ENCODE assay signal across 8 mouse cellular contexts in the genomic region with DNA sequence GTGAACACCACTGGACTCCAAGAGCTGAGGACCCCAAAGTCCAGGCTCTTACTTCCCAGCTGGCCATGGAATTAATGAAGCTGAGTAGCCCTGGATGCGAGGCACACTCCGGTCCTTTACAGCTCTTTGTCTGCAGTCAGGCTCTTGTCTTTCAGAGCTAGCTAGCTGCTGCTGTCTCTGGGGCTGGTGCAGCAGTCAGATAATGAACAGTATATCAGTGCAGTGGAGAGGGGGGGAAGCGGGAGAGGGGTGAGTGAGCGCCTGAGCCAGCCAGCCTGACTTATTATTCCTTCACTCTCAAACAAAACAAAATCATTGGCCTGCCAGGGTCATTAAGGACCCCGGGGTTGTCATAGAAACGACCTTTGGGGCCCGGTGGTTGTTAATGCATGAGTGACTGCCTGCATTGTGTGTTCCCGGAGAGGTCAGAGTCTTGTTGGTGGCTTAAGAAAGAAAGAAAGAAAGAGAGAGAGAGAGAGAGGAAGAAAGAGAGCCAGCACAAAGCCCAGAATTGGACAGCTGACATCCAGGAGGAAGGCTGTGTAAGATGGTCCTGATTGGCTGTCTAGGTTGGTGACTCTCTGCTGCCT.
A peak's percentile ranks its signal among the peaks of the same experiment; 100 is the strongest.
DNase-seq lines count a peak whose midpoint lies in the region; ATAC-seq and TF ChIP-seq lines count a peak whose summit lies in the region.

No protein-coding gene starts in this region.

- no peak overlapping the region for H3K4me3 ChIP-seq in heart, embryonic 16.5 days (ENCODE audit: low read length)
- H3K4me3 ChIP-seq in bone marrow, adult 2 months (replicated peaks; ENCODE audit: control insufficient read depth, low read depth, low read length), result no peak overlapping the region
- peak overlapping the region; percentile 37 for H3K4me3 ChIP-seq in hindbrain, embryonic 10.5 days
- peak overlapping the region; percentile 3; the same call in 1 of the 2 replicates for H3K4me3 ChIP-seq in midbrain, embryonic 15.5 days

- ATAC-seq in heart, embryonic 16.5 days (replicated peaks; ENCODE audit: extremely low read depth, insufficient read depth, low FRiP score), result peak; percentile 64
- ATAC-seq in midbrain, embryonic 15.5 days (replicated peaks), result peak; percentile 95

- no peak for DNase-seq in heart, adult 9 months (ENCODE audit: low spot score in 2 of 2)
- DNase-seq in hindbrain, embryonic 10.5 days (ENCODE audit: low spot score), result peak; percentile 97
- peak; percentile 30 to 54 for DNase-seq in layer of hippocampus, postnatal 10 days (ENCODE audit: low spot score in 2 of 2)
- no peak for DNase-seq in cerebellum, adult 18-20 months
- DNase-seq in spleen, postnatal 14 days (ENCODE audit: low spot score in 2 of 2), result no peak

- TF ChIP-seq POLR2A in bone marrow, adult 2 months (IDR thresholded peaks at IDR 0.05; ENCODE audit: borderline replicate concordance, control insufficient read depth, low read depth, low read length), result no peak

- H3K4me2 ChIP-seq in heart, embryonic 16.5 days (ENCODE audit: low read depth, low read length), result peak overlapping the region; percentile 48
- H3K4me2 ChIP-seq in midbrain, embryonic 15.5 days, result peak overlapping the region; percentile 37

- peaks cover 22% of the 10 kb centered on the region for H3K4me1 ChIP-seq in heart, embryonic 16.5 days (ENCODE audit: control insufficient read depth, insufficient read depth, low read length)
- peaks cover 2% of the 10 kb centered on the region; the same call in 1 of the 2 replicates for H3K4me1 ChIP-seq in bone marrow, adult 2 months (ENCODE audit: control insufficient read depth, insufficient read depth, low read length)
- H3K4me1 ChIP-seq in hindbrain, embryonic 10.5 days (replicated peaks), result peaks cover 52% of the 10 kb centered on the region
- H3K4me1 ChIP-seq in midbrain, embryonic 15.5 days, result peaks cover 24% of the 10 kb centered on the region

- no peaks in the 10 kb centered on the region for H3K27me3 ChIP-seq in heart, embryonic 16.5 days (ENCODE audit: control insufficient read depth, insufficient read depth, low read length)
- H3K27me3 ChIP-seq in hindbrain, embryonic 10.5 days (ENCODE audit: insufficient read depth, poor library complexity, severe bottlenecking), result no peaks in the 10 kb centered on the region; the same call in 1 of the 2 replicates
- no peaks in the 10 kb centered on the region for H3K27me3 ChIP-seq in midbrain, embryonic 15.5 days (replicated peaks)

- no peaks in the 10 kb centered on the region for H3K36me3 ChIP-seq in heart, embryonic 16.5 days (ENCODE audit: control insufficient read depth, insufficient read depth)
- H3K36me3 ChIP-seq in hindbrain, embryonic 10.5 days, result no peaks in the 10 kb centered on the region
- no peaks in the 10 kb centered on the region for H3K36me3 ChIP-seq in midbrain, embryonic 15.5 days (replicated peaks)

- H3K9me3 ChIP-seq in heart, embryonic 16.5 days (replicated peaks; ENCODE audit: control insufficient read depth, low read length), result no peaks in the 10 kb centered on the region
- H3K9me3 ChIP-seq in hindbrain, embryonic 10.5 days, result 0 out of 2 replicates have a peak, but pooled peaks cover 4% of the 10 kb centered on the region
- no peaks in the 10 kb centered on the region for H3K9me3 ChIP-seq in midbrain, embryonic 15.5 days

- TF ChIP-seq CTCF in bone marrow, adult 2 months (IDR thresholded peaks at IDR 0.05; ENCODE audit: control insufficient read depth, insufficient read depth, low read length), result no peak

- peak overlapping the region; percentile 43 for H3K9ac ChIP-seq in heart, embryonic 16.5 days (ENCODE audit: low read length)
- peak overlapping the region; percentile 44; the same call in 1 of the 2 replicates for H3K9ac ChIP-seq in midbrain, embryonic 15.5 days

- WGBS in heart, embryonic 16.5 days, result 10% methylated on average over 8 of the region's 8 CpGs
- WGBS in bone marrow, adult 2 months, result 42% methylated on average over 8 of the region's 8 CpGs
- 1% methylated on average over 8 of the region's 8 CpGs for WGBS in hindbrain, embryonic 10.5 days
- WGBS in midbrain, embryonic 15.5 days, result 4% methylated on average over 8 of the region's 8 CpGs

- no peak overlapping the region for H3K27ac ChIP-seq in heart, embryonic 16.5 days (ENCODE audit: low read length)
- peak overlapping the region; percentile 58 for H3K27ac ChIP-seq in bone marrow, adult 2 months (ENCODE audit: control insufficient read depth, insufficient read depth, low read depth, low read length, poor library complexity)
- peak overlapping the region; percentile 97 for H3K27ac ChIP-seq in hindbrain, embryonic 10.5 days
- H3K27ac ChIP-seq in midbrain, embryonic 15.5 days, result peak overlapping the region; percentile 96

Comparison
In these comparisons a context has a peak if more than half of its experiments do, and no peak if none do; other contexts are left out.
1. H3K4me3 ChIP-seq: peak in hindbrain, embryonic 10.5 days (single experiment) and midbrain, embryonic 15.5 days (single experiment); none in heart, embryonic 16.5 days (single experiment) and bone marrow, adult 2 months (single experiment).
2. DNase-seq: peak in hindbrain, embryonic 10.5 days (single experiment) and layer of hippocampus, postnatal 10 days (2 of 2); none in heart, adult 9 months (0 of 2), cerebellum, adult 18-20 months (0 of 2) and spleen, postnatal 14 days (0 of 2).